Mouse (Mus musculus): ENCODE measurements at regions not wholly inside any gene's neighbourhood (a gene's known extent, or its start where the extent isn't known, plus 50 kb on each side); places are given as distances from the start of the nearest gene placed in this dataset.

DNA sequence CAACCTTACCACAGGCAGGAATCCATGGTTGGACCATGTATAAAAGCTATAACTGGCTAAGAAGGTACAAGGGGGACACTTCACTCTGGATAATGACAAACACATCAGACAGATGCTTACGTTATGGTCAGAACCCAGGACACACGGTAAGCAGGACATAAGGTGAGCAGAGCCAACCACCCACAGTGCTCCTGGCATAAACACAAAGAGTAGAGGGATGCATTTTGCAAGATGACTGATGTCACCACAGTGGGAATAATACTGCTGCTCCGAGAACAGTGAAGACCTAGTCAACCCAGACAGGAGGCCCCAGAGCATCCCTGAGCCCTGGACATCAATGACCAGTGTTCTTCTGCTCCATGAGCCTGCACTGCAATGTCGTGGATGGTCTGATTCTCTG lies 233.6 kb upstream of the Cdyl start:
- H3K4me2 ChIP-seq (ENCODE audit: low read depth, low read length): no peak overlapping the region
- H3K4me1 ChIP-seq (ENCODE audit: control insufficient read depth, insufficient read depth, low read length): no peaks in the 10 kb centered on the region
- H3K9me3 ChIP-seq (ENCODE audit: control insufficient read depth, low read length): no peaks in the 10 kb centered on the region
- H3K4me3 ChIP-seq (ENCODE audit: low read depth, low read length): no peak overlapping the region
- no peak overlapping the region for H3K9ac ChIP-seq (ENCODE audit: low read depth, low read length)
- no peak for DNase-seq (ENCODE audit: low spot score)
- 78% methylated on average over 4 of the region's 4 CpGs for WGBS
- no peaks in the 10 kb centered on the region for H3K36me3 ChIP-seq (ENCODE audit: control insufficient read depth, insufficient read depth, low read length)
- H3K27me3 ChIP-seq (replicated peaks; ENCODE audit: control insufficient read depth, insufficient read depth, low read length): no peaks in the 10 kb centered on the region
- H3K27ac ChIP-seq (replicated peaks; ENCODE audit: low read depth, low read length): no peak overlapping the region
- no peak for ATAC-seq (ENCODE audit: low read depth)

DNA sequence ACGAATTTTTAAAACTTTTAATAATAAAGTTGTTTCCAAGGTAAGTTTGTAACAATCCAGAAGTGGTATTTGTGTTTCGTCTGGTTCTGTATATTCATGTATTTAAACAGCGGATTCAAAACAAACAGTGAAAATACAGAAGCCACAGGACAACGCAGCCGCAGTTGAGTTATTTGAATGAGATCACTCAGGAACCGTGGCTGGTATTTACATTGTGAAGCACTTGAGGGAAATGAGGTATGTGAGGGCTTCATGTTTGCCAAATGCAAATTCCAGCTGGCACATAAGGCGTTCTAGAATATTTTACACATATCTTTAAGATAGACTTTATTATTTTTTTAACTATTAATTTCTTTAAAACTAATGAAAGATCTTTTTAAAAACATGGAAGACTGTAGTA lies 224.5 kb upstream of the Cdyl start:
- DNase-seq (ENCODE audit: low spot score): peak; percentile 59
- Histone ChIP-seq H3K4me3 (ENCODE audit: low read depth, low read length) (no peak overlapping the region), H3K36me3 (ENCODE audit: control insufficient read depth, insufficient read depth, low read length) (no peaks in the 10 kb centered on the region), H3K27me3 (replicated peaks; ENCODE audit: control insufficient read depth, insufficient read depth, low read length) (no peaks in the 10 kb centered on the region), H3K9ac (ENCODE audit: low read depth, low read length) (no peak overlapping the region), H3K9me3 (ENCODE audit: control insufficient read depth, low read length) (no peaks in the 10 kb centered on the region; the same call in 1 of the 2 replicates), H3K4me1 (ENCODE audit: control insufficient read depth, insufficient read depth, low read length) (no peaks in the 10 kb centered on the region), H3K4me2 (ENCODE audit: low read depth, low read length) (no peak overlapping the region), H3K27ac (replicated peaks; ENCODE audit: low read depth, low read length) (no peak overlapping the region)
- WGBS: 54% methylated on average over 7 of the region's 7 CpGs
- ATAC-seq (ENCODE audit: low read depth): no peak

DNA sequence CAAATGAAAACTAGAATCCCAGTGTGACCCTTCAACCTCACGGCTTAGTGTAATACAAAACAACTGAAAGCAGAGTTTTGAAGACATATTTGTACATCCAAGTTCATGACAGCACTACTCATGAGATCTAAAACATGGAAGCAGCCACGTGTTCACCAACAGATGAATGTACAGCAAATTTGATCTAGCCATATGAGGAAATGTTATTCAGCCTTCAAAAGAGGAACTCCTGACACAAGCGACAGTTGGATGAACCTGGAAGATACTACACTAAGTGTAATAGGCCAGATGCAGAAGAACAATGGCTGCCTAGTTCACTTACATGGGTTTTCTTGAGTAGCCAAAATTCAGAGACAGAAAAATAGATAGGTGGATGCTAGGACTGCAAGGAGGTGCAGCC lies 212.0 kb upstream of the Cdyl start:
- Histone ChIP-seq H3K27ac (replicated peaks; ENCODE audit: low read depth, low read length) (no peak overlapping the region), H3K4me2 (ENCODE audit: low read depth, low read length) (no peak overlapping the region), H3K27me3 (replicated peaks; ENCODE audit: control insufficient read depth, insufficient read depth, low read length) (no peaks in the 10 kb centered on the region), H3K4me3 (ENCODE audit: low read depth, low read length) (no peak overlapping the region), H3K9ac (ENCODE audit: low read depth, low read length) (no peak overlapping the region), H3K9me3 (ENCODE audit: control insufficient read depth, low read length) (no peaks in the 10 kb centered on the region), H3K4me1 (ENCODE audit: control insufficient read depth, insufficient read depth, low read length) (no peaks in the 10 kb centered on the region), H3K36me3 (ENCODE audit: control insufficient read depth, insufficient read depth, low read length) (no peaks in the 10 kb centered on the region)
- ATAC-seq (ENCODE audit: low read depth) (no peak), DNase-seq (ENCODE audit: low spot score) (no peak)
- 80% methylated on average over 3 of the region's 3 CpGs for WGBS

DNA sequence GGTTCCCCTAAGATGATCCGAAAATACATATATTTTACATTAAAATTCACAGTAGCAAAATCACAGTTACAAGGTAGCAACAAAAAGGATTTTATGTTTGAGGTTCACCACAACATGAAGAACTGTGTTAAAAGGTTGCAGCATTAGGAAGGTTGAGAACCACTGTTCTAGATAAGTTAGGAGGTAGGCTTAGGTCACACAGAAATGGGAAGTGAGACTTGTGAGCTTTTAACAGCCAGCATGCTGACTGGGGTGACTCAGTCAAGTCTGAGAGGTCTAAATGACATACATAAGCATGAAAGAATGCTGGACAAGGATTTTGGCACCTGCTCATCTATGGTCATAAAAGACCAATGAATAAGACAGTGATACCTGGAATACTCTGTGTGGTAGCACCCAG lies 207.2 kb upstream of the Cdyl start:
- no peak overlapping the region for H3K27ac ChIP-seq (replicated peaks; ENCODE audit: low read depth, low read length)
- H3K4me3 ChIP-seq (ENCODE audit: low read depth, low read length): no peak overlapping the region
- no peaks in the 10 kb centered on the region for H3K9me3 ChIP-seq (ENCODE audit: control insufficient read depth, low read length)
- H3K36me3 ChIP-seq (ENCODE audit: control insufficient read depth, insufficient read depth, low read length): no peaks in the 10 kb centered on the region
- no peaks in the 10 kb centered on the region for H3K27me3 ChIP-seq (replicated peaks; ENCODE audit: control insufficient read depth, insufficient read depth, low read length)
- H3K9ac ChIP-seq (ENCODE audit: low read depth, low read length): no peak overlapping the region
- H3K4me2 ChIP-seq (ENCODE audit: low read depth, low read length): no peak overlapping the region
- 95% methylated on average over 1 of the region's 1 CpGs for WGBS
- ATAC-seq (ENCODE audit: low read depth) (no peak), DNase-seq (ENCODE audit: low spot score) (no peak)
- H3K4me1 ChIP-seq (ENCODE audit: control insufficient read depth, insufficient read depth, low read length): 0 out of 2 replicates have a peak, but pooled peaks cover 5% of the 10 kb centered on the region

DNA sequence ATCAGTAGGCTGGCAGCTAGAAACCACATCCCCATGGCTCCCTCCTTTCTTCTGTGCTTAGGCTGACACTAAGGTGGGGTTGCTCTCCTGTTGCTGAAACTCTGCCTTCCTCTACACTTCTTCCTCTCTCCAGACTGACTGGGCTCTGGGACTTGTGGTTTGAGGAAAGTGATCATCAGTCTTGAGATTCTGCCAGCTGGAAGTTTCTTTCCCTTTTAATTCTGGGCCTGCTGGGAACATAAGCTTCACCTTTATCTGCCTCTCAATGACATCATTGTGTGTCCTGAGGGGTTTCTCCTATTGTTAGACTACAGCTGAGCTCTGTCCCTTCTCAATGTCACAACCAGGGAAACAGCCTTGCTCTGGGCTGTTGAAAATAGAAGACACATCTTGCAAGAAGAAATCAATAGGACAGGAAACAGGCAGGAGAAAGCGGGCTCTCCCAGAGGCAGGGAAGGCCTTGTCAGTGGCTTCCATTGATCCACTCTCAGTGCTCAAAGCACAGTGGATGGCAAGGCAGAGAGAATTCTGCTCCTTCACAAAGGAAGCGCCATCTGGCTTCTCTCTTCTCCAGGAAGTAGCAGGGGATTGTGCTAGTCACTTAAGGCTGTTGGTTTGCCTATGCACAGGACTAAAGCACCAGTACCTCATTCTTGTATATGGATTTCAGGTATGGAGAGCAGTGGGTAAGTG lies 206.3 kb upstream of the Cdyl start:
- no peak overlapping the region for H3K4me2 ChIP-seq (ENCODE audit: low read depth, low read length)
- no peaks in the 10 kb centered on the region for H3K9me3 ChIP-seq (ENCODE audit: control insufficient read depth, low read length)
- 0 out of 2 replicates have a peak, but pooled peaks cover 5% of the 10 kb centered on the region for H3K4me1 ChIP-seq (ENCODE audit: control insufficient read depth, insufficient read depth, low read length)
- DNase-seq (ENCODE audit: low spot score) (peak; percentile 71), ATAC-seq (ENCODE audit: low read depth) (peak; percentile 85)
- no peak overlapping the region for H3K9ac ChIP-seq (ENCODE audit: low read depth, low read length)
- H3K27ac ChIP-seq (replicated peaks; ENCODE audit: low read depth, low read length): no peak overlapping the region; the same call in 1 of the 2 replicates
- 49% methylated on average over 2 of the region's 2 CpGs for WGBS
- no peak overlapping the region for H3K4me3 ChIP-seq (ENCODE audit: low read depth, low read length)
- H3K27me3 ChIP-seq (replicated peaks; ENCODE audit: control insufficient read depth, insufficient read depth, low read length): no peaks in the 10 kb centered on the region
- H3K36me3 ChIP-seq (ENCODE audit: control insufficient read depth, insufficient read depth, low read length): no peaks in the 10 kb centered on the region

DNA sequence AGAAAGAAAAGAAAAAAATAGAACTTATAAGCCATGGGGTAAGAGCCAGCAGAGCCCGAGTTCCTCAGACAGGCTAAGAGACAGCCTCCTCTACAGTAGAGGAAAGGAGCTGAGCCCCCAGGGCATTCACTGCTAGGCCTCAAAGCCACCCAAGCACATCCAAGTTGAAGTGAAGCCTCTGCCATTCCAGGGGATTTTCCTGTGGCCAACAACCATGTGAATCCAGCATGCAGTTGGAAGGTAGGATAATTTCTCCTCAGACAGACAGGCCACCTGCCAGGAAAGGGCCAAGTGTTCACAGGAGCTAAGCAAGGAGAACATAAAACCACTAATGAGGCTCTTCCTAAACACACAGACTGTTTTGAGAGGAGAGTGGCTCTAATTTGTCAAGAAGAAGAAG lies 199.6 kb upstream of the Cdyl start:
- Histone ChIP-seq H3K36me3 (ENCODE audit: control insufficient read depth, insufficient read depth, low read length) (no peaks in the 10 kb centered on the region), H3K27me3 (replicated peaks; ENCODE audit: control insufficient read depth, insufficient read depth, low read length) (no peaks in the 10 kb centered on the region), H3K9me3 (ENCODE audit: control insufficient read depth, low read length) (no peaks in the 10 kb centered on the region), H3K9ac (ENCODE audit: low read depth, low read length) (no peak overlapping the region), H3K4me1 (ENCODE audit: control insufficient read depth, insufficient read depth, low read length) (no peaks in the 10 kb centered on the region), H3K4me2 (ENCODE audit: low read depth, low read length) (no peak overlapping the region), H3K4me3 (ENCODE audit: low read depth, low read length) (no peak overlapping the region), H3K27ac (replicated peaks; ENCODE audit: low read depth, low read length) (no peak overlapping the region)
- DNase-seq (ENCODE audit: low spot score) (no peak), ATAC-seq (ENCODE audit: low read depth) (no peak)
- 70% methylated on average over 1 of the region's 1 CpGs for WGBS

DNA sequence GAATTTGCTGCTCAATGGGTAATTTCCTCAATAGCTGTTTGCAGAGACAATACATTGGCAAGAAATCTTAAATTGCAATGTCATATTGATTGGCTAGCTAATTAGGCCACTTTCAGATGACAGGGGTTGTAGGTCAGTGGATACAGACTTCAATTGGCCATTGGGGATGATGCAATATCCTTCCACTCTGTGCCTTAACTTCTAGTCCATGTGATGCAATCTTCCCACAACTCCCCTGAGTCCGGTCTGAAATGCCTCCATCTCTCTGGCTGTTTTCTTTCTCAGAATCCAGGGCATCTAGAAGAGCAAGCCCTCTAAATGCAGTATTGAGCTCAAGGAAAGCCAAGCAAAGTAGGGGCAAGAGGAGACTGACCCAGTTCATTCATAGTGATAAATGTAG lies 196.4 kb upstream of the Cdyl start:
- no peaks in the 10 kb centered on the region for H3K4me1 ChIP-seq (ENCODE audit: control insufficient read depth, insufficient read depth, low read length)
- H3K9me3 ChIP-seq (ENCODE audit: control insufficient read depth, low read length): no peaks in the 10 kb centered on the region
- ATAC-seq (ENCODE audit: low read depth) (no peak), DNase-seq (ENCODE audit: low spot score) (no peak)
- H3K9ac ChIP-seq (ENCODE audit: low read depth, low read length): no peak overlapping the region
- 72% methylated on average over 1 of the region's 1 CpGs for WGBS
- H3K4me3 ChIP-seq (ENCODE audit: low read depth, low read length): no peak overlapping the region
- no peaks in the 10 kb centered on the region for H3K36me3 ChIP-seq (ENCODE audit: control insufficient read depth, insufficient read depth, low read length)
- no peaks in the 10 kb centered on the region for H3K27me3 ChIP-seq (replicated peaks; ENCODE audit: control insufficient read depth, insufficient read depth, low read length)
- no peak overlapping the region for H3K27ac ChIP-seq (replicated peaks; ENCODE audit: low read depth, low read length)
- H3K4me2 ChIP-seq (ENCODE audit: low read depth, low read length): no peak overlapping the region

DNA sequence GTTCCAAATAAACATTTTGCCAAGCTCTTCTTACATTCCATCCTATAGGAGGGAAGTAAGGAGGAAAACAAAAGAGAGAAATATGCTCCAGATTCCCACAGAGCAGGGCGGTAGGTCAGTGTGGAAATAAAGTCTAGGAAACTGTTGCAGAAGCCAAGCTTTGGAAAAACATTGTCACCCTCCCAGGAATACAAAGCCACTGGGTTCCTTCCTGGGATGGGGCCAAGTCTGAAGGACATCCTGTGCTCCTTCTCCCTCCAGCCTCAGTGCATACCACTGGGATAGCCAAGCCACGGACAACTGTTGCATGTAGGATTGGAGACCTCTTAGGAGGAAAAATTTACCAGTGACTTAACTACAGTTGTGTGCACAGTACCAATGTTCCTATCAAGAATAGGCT lies 195.8 kb upstream of the Cdyl start:
- 68% methylated on average over 2 of the region's 2 CpGs for WGBS
- DNase-seq (ENCODE audit: low spot score) (no peak), ATAC-seq (ENCODE audit: low read depth) (no peak)
- no peaks in the 10 kb centered on the region for H3K4me1 ChIP-seq (ENCODE audit: control insufficient read depth, insufficient read depth, low read length)
- H3K9ac ChIP-seq (ENCODE audit: low read depth, low read length): no peak overlapping the region
- no peak overlapping the region for H3K4me3 ChIP-seq (ENCODE audit: low read depth, low read length)
- H3K36me3 ChIP-seq (ENCODE audit: control insufficient read depth, insufficient read depth, low read length): no peaks in the 10 kb centered on the region
- H3K9me3 ChIP-seq (ENCODE audit: control insufficient read depth, low read length): no peaks in the 10 kb centered on the region
- H3K27me3 ChIP-seq (replicated peaks; ENCODE audit: control insufficient read depth, insufficient read depth, low read length): no peaks in the 10 kb centered on the region
- H3K4me2 ChIP-seq (ENCODE audit: low read depth, low read length): no peak overlapping the region
- no peak overlapping the region for H3K27ac ChIP-seq (replicated peaks; ENCODE audit: low read depth, low read length)
